Mouse (Mus musculus) 3T3-L1 (cell line): ENCODE results near the gene Camk1d.
"Not testable (repeated sequence)": the region's sequence is repeated elsewhere in the genome, so short reads cannot be mapped to it uniquely, and the experiment has no call there.

Experiments used
- DNase-seq: peaks from one replicate; pipeline ENCODE4 v3.0.0-alpha.2; 2015; ENCODE audit warnings: low read depth, low spot score

Camk1d gene

DNA sequence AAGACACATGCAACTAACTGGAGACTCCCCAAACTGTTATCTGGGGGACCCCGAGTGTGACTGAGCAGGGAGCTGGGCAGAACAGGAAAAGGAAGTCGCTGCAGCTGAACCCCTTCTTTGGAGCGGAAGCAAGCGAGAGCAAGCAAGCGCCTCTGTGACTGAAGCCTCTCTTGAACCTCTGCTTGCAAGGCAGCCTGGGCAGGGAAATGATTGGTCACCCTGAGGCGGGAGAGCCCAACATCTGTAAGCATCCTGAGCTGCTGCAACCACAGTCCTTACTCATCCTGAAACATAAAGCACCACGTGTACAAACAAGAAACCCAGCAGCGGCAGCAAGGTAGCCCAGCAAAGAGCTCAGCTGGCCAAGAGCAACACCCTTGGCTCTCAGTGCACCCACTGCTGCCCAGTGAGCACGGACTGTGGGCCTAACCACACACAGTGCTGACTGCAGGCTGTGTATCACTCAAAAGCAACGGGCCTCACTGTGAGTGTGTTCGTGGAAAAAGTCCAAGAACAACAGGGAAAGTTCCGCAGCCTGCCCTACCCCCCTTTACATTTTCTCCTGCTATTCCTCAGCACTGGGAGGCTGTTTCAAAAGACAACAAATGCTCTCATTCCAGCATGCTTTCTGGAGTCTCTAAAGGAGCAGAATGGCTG, 100.5 kb downstream of the Camk1d start:
- DNase-seq: peak; percentile 97

DNA sequence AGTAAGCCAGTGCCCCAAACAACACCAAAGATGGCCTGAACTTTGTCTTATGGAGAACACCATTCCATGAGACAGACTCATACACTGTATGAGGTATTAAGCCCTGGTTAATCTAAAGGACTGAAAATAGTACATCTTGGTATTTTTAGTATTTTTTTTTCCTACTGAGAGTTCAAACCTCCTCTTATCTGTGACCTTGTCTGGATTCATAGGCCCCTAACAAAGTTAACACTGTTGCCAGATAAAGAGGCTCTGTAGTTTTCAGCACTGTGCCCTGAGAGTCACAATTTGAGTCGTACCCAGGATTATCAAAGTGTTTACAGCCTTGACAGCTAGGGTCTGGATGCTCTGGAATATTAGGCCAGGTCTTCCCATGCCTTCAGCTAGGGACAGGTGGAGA, 102.7 kb downstream of the Camk1d start:
- no peak for DNase-seq

DNA sequence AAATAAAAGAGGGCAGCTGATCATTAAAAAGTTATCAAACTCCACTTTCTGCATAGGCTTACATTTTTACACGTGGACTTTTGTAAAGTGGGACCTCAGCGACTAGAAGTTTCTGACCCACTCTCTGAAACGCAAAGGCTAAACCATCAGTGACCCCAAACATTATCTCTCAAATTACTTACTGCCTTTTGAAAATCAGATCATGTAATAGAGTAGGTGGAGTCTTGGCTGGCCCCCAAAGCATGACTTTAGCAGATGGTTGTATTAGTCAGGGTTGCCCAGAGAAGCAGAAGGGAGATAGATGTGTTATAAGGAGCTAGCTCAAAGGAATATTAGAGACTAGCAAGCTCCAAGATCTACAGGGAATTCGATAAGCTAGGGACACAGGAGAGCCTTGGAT, 103.8 kb downstream of the Camk1d start:
- peak; percentile 81 for DNase-seq

DNA sequence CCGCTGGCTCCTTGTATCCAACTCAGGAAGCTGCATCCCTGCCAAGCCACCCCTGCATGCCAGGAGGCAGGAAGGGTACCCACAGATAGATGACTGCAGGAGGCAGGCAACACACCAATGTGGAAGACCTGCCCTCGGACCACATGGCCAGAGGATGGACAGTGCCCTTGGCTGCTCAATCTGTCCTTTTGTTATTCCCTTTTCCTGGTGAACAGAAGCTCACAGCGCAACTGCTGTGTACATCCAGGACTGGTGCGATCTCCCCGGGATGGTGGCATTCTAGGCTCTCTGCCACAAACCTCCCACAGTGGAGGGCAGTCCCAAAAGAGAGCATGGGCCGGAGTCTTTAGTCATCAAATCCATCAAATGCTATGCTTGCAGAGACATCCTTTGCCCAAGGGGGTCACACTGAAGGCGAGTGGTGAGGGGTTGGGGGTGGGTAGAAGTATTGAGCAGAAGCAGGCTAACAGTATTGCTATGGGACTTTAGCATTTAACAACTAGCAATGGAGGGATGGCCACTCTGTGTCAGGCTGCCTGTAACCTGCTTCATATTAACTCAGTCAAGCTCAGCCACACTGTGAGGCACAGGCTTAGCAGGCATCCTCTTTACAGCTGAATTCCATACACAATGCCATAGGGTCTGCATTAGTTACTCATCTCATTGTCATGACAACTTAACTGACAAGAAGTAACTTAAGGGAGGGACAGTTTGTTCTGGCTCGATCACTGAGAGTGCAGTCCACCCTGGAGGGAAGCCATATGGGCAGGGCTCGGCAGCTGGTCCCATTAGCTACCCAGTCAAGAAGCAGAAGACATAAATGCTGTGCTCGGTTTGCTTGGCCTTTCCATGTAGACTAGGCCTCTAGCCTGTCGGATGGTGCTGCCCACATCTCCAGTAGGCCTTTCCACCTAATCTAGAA, 106.1 kb downstream of the Camk1d start:
- DNase-seq: peak; percentile 62

- DNase-seq: no peak
These were observed 108.5 kb downstream of the Camk1d start for GRCm38 (mm10) chr2:5605849-5606248.

- no peak for DNase-seq
These were observed 112.3 kb downstream of the Camk1d start for GRCm38 (mm10) chr2:5602044-5602443.

DNA sequence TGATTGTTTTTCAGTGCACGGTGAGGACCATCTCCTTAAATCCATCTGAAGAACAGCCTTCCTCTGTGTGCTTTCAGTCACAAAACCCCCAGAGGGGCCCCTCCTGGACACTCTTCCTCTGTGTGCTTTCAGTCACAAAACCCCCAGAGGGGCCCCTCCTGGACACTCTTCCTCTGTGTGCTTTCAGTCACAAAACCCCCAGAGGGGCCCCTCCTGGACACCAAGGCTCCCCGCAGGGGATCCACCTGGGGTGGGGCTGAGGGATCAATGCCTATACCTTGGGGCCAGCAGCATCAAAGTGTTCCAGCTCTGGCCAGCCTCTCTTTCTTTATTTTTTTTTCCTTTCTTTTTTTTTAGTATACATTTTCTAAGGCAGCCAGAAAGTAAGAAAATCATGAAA, 113.1 kb downstream of the Camk1d start:
- DNase-seq: not testable (repeated sequence)

- DNase-seq: no peak
These were observed 113.9 kb downstream of the Camk1d start for GRCm38 (mm10) chr2:5600183-5600962.

- DNase-seq: no peak
These were observed 114.6 kb downstream of the Camk1d start for GRCm38 (mm10) chr2:5599713-5600112.

DNA sequence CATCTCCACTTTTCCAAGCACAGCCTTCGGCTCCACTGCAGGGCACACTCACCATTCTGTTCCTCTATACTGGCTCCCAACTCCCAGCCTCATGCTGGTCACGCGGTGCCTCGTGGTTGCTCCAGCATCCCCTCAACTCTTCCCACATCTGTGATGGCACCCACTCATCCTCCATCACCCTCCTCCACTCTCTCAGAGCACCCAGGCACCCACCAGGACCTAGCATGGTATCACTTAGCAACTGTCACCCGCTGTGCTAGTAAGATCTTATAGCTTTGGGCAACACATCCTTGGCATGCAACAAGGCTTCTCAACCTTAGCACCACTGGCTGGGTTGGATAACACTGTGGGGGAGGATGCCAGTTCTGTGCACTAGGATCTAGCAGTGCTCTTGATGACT, 115.8 kb downstream of the Camk1d start:
- DNase-seq: no peak

GRCm38 (mm10) chr2:5596882-5597281, 117.4 kb downstream of the Camk1d start:
- no peak for DNase-seq

- DNase-seq: no peak
These were observed 118.7 kb downstream of the Camk1d start for GRCm38 (mm10) chr2:5595356-5596191.

GRCm38 (mm10) chr2:5592461-5593136, 121.7 kb downstream of the Camk1d start:
- DNase-seq: peak; percentile 22

DNA sequence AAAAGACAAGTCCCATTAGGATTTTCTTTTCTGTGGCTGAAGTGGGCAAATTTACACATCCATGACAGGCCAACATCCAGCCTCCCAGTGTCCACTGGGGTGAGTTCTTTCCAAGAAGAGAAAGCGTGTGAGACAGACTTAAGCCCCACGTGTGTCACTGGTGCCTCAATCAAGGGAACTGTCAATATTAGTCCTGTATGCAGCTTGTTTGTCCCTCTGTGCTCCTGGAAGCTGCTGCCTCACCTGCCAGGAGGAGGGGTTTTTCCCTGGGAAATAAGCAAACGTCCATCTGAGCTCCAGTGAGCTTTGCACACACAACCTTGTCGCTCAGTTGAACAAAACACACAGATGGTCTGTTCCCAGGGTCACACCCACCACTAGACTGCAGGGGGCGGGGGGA, 124.2 kb downstream of the Camk1d start:
- DNase-seq: no peak

DNA sequence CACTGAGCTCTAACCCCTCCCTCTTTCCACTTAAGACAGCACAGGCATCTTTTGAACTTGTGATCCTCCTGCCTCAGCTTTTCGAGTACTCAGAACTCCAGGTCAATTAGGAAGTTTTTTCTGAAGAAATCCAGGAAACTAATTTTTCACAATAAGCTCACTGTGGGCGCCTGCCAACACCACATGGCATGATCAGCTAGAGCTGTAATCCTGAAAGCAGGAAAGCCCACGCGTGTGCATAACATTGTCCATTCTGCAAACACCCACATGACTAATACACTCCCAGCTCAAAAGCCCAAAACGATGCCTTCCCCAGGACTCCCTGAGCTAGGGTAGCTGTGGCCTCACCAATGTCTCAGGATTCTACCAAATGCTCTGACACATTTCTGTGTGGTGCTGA, 125.2 kb downstream of the Camk1d start:
- DNase-seq: no peak

GRCm38 (mm10) chr2:5588329-5588982, 125.9 kb downstream of the Camk1d start:
- no peak for DNase-seq

- no peak for DNase-seq
These were observed 129.8 kb downstream of the Camk1d start for GRCm38 (mm10) chr2:5584318-5585027.

GRCm38 (mm10) chr2:5579391-5579790, 134.9 kb downstream of the Camk1d start:
- DNase-seq: peak; percentile 79

- no peak for DNase-seq
These were observed 136.8 kb downstream of the Camk1d start for GRCm38 (mm10) chr2:5577399-5578129.
